Mouse (Mus musculus) heart, embryonic 12.5 days (tissue): ENCODE measurements around the gene Grcc10. TPM values are rescaled to one million over a fixed set of nuclear protein-coding genes. Genes with fewer than 3 reads are reported as not detected.

Source experiments
- ATAC-seq: fragments of 200-750 bp; cut with Nextera tagmentation; 2 replicates; pipeline ENCODE4 v1.8.0; 2017; ENCODE audit warnings: moderate TSS enrichment, moderate library complexity; ENCODE audit not compliant: insufficient number of reproducible peaks, low FRiP score
- H3K27ac ChIP-seq: fragments of 300-500 bp; sonication (generic); 2 replicates; pipeline ENCODE4 v1.5.1; 2016; ENCODE audit warnings: mild to moderate bottlenecking, moderate library complexity; ENCODE audit not compliant: poor library complexity, severe bottlenecking
- H3K27me3 ChIP-seq: fragments of 300-500 bp; sonication (generic); replicated peaks from 2 replicates; pipeline ENCODE4 v1.6.1; 2016; ENCODE audit warnings: mild to moderate bottlenecking, moderate library complexity
- H3K36me3 ChIP-seq: fragments of 300-500 bp; sonication (generic); 2 replicates; pipeline ENCODE4 v1.6.1; 2016; ENCODE audit warnings: mild to moderate bottlenecking, moderate library complexity
- H3K4me1 ChIP-seq: fragments of 300-500 bp; sonication (generic); replicated peaks from 2 replicates; pipeline ENCODE4 v1.6.1; 2016; ENCODE audit warnings: mild to moderate bottlenecking
- H3K4me2 ChIP-seq: fragments of 300-500 bp; sonication (generic); 2 replicates; pipeline ENCODE4 v1.6.1; 2016; ENCODE audit warnings: mild to moderate bottlenecking, moderate library complexity
- H3K4me3 ChIP-seq: fragments of 300-500 bp; sonication (generic); 2 replicates; pipeline ENCODE4 v1.5.1; 2016; ENCODE audit warnings: mild to moderate bottlenecking
- H3K9ac ChIP-seq: fragments of 300-500 bp; sonication (generic); 2 replicates; pipeline ENCODE4 v1.6.1; 2016; ENCODE audit warnings: mild to moderate bottlenecking, moderate library complexity
- H3K9me3 ChIP-seq: fragments of 300-500 bp; sonication (generic); replicated peaks from 2 replicates; pipeline ENCODE4 v1.6.1; 2016; ENCODE audit warnings: mild to moderate bottlenecking, moderate library complexity
- WGBS: fragments of 180-500 bp; shearing (Covaris S2); methylation state at CpG from one replicate; pipeline ENCODE4 v1.1.7; 2016; 5-methylcytosine and 5-hydroxymethylcytosine counted together
- polyA plus RNA-seq: library from polyadenylated mRNA; unstranded; fragments of >200 nt; fragmentation: Nextera tagmentation; extraction: Ambion mirVana; gene quantifications from 2 replicates; pipeline ENCODE4 v1.2.1, GENCODE M21; 2016

Gene Grcc10
- polyA plus RNA-seq: 352 and 365 TPM in 2 replicates

- Histone ChIP-seq H3K4me3 (peak within 1 kb of the TSS; percentile 60), H3K4me1 (peaks cover 38% of the 10 kb centered on the region), H3K27ac (peak within 1 kb of the TSS; percentile 98), H3K9ac (peak within 1 kb of the TSS; percentile 84), H3K4me2 (peak within 1 kb of the TSS; percentile 80), H3K9me3 (no peaks in the 10 kb centered on the region), H3K27me3 (no peaks in the 10 kb centered on the region), H3K36me3 (peaks cover 32% of the 10 kb centered on the region)
- under 1% methylated on average over 41 of the region's 41 CpGs for WGBS
- peak; percentile 76 for ATAC-seq
These were observed at the start of gene Grcc10 for GRCm38 (mm10) chr6:124740888-124741761. Grcc10 (minus strand) TSS chr6:124741374.

- Histone ChIP-seq H3K4me3 (no peak overlapping the region), H3K27ac (no peak overlapping the region), H3K27me3 (no peaks in the 10 kb centered on the region), H3K36me3 (no peaks in the 10 kb centered on the region), H3K9me3 (no peaks in the 10 kb centered on the region), H3K4me2 (no peak overlapping the region), H3K9ac (no peak overlapping the region), H3K4me1 (no peaks in the 10 kb centered on the region)
- 66% methylated on average over 4 of the region's 4 CpGs for WGBS
- ATAC-seq: no peak
These were observed 48.9 kb upstream of the Grcc10 start for GRCm38 (mm10) chr6:124790121-124790520.

- Histone ChIP-seq H3K9ac (no peak overlapping the region), H3K9me3 (no peaks in the 10 kb centered on the region), H3K4me1 (no peaks in the 10 kb centered on the region), H3K27ac (no peak overlapping the region), H3K4me3 (no peak overlapping the region), H3K27me3 (no peaks in the 10 kb centered on the region), H3K4me2 (no peak overlapping the region), H3K36me3 (no peaks in the 10 kb centered on the region)
- no peak for ATAC-seq
- WGBS: 82% methylated on average over 4 of the region's 4 CpGs
These were observed 48.3 kb upstream of the Grcc10 start for GRCm38 (mm10) chr6:124789519-124789918.

DNA sequence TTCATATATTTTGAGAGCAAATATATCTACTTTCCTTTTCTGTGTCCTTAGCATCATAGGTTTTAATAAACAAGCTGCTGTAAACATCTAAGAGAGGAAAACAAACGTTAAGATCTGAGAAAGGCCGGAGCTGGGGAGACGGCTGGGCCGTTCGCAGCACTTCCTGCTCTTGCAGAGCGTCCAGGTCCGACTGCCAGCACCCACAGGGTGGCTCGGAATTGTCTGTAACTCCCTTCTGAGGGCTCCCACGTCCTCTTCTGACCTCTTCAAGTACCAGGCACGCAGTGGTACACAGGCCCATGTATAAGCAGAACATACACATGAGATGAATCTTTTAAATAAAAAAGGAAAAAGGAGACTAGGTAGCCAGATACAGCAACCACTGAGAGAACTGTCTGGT is 46.5 kb upstream of the Grcc10 start:
- Histone ChIP-seq H3K4me2 (no peak overlapping the region), H3K36me3 (no peaks in the 10 kb centered on the region), H3K27me3 (no peaks in the 10 kb centered on the region), H3K4me1 (0 out of 2 replicates have a peak, but pooled peaks cover under 1% of the 10 kb centered on the region), H3K27ac (no peak overlapping the region), H3K9ac (no peak overlapping the region), H3K4me3 (no peak overlapping the region), H3K9me3 (no peaks in the 10 kb centered on the region)
- 72% methylated on average over 10 of the region's 10 CpGs for WGBS
- no peak for ATAC-seq

- 53% methylated on average over 8 of the region's 8 CpGs for WGBS
These were observed 45.7 kb upstream of the Grcc10 start for GRCm38 (mm10) chr6:124786756-124787420.

DNA sequence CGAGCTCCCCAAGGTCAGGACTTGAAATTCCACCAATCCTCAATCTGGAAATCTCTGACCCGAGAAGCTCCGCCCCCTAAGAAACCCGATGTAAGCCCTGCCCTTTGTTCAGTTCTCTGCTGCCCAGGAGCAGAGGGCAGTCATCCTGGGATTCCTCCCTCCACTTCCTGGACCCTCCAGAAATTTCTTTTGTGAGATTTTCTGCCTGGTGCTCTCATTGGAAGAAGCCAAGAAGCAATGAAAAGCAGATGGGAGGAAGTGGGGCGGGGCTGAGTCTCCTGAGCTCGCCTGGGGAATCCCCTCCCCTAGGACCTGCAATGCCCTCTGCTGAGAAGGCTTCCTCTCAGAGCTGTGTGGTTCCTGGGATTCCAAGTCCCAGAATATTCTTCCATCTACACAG is 41.3 kb upstream of the Grcc10 start:
- H3K4me3 ChIP-seq: no peak overlapping the region
- no peak overlapping the region for H3K27ac ChIP-seq
- WGBS: 18% methylated on average over 6 of the region's 6 CpGs
- no peak overlapping the region for H3K9ac ChIP-seq
- peaks cover 26% of the 10 kb centered on the region for H3K27me3 ChIP-seq
- ATAC-seq: peak; percentile 30; the same call in 1 of the 2 replicates
- peak overlapping the region; percentile 38 for H3K4me2 ChIP-seq
- peaks cover 12% of the 10 kb centered on the region for H3K4me1 ChIP-seq
- no peaks in the 10 kb centered on the region for H3K36me3 ChIP-seq
- no peaks in the 10 kb centered on the region for H3K9me3 ChIP-seq

More at GRCm38 (mm10) chr6:124786756-124787420, 45.7 kb upstream of the Grcc10 start:
- Histone ChIP-seq H3K9me3 (no peaks in the 10 kb centered on the region), H3K9ac (no peak overlapping the region), H3K4me1 (0 out of 2 replicates have a peak, but pooled peaks cover 3% of the 10 kb centered on the region), H3K36me3 (no peaks in the 10 kb centered on the region), H3K4me3 (no peak overlapping the region), H3K4me2 (no peak overlapping the region), H3K27me3 (no peaks in the 10 kb centered on the region), H3K27ac (no peak overlapping the region)
- no peak for ATAC-seq

- 0 out of 2 replicates have a peak, but pooled peaks cover 2% of the 10 kb centered on the region for H3K9me3 ChIP-seq
- peaks cover 12% of the 10 kb centered on the region for H3K4me1 ChIP-seq
- H3K4me3 ChIP-seq: no peak overlapping the region
- no peak overlapping the region for H3K27ac ChIP-seq
- 80% methylated on average over 7 of the region's 7 CpGs for WGBS
- H3K4me2 ChIP-seq: no peak overlapping the region
- H3K27me3 ChIP-seq: peaks cover 26% of the 10 kb centered on the region
- H3K36me3 ChIP-seq: no peaks in the 10 kb centered on the region
- ATAC-seq: no peak
- no peak overlapping the region for H3K9ac ChIP-seq
These were observed 39.7 kb upstream of the Grcc10 start for GRCm38 (mm10) chr6:124780917-124781316.

DNA sequence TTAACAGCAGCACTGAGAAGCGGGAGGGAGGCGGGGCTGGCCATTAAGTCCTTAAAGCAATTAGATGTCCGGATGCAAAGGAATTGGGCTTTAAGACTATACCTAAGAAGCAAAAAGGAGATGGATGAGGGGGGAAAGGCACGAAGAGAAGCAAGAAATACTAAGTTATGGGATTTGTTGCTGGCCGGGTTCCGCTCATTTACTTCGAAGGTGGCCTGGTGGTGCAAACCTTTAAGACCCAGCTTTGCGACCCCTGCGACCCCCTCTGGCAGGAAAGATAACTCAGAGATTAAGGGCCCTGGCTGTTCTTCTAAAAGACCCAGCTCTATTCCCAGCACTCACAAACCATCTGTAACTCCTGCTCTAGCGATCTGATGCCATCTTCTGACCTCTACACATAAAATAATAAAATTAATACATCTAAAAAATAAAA is 38.8 kb upstream of the Grcc10 start:
- no peaks in the 10 kb centered on the region for H3K36me3 ChIP-seq
- peak overlapping the region; percentile 86 for H3K4me2 ChIP-seq
- H3K27me3 ChIP-seq: peaks cover 26% of the 10 kb centered on the region
- H3K9ac ChIP-seq: peak overlapping the region; percentile 51; the same call in 1 of the 2 replicates
- WGBS: 5% methylated on average over 10 of the region's 10 CpGs
- ATAC-seq: no peak
- peaks cover 12% of the 10 kb centered on the region for H3K4me1 ChIP-seq
- no peak overlapping the region for H3K27ac ChIP-seq
- H3K4me3 ChIP-seq: peak overlapping the region; percentile 43
- 0 out of 2 replicates have a peak, but pooled peaks cover 2% of the 10 kb centered on the region for H3K9me3 ChIP-seq

DNA sequence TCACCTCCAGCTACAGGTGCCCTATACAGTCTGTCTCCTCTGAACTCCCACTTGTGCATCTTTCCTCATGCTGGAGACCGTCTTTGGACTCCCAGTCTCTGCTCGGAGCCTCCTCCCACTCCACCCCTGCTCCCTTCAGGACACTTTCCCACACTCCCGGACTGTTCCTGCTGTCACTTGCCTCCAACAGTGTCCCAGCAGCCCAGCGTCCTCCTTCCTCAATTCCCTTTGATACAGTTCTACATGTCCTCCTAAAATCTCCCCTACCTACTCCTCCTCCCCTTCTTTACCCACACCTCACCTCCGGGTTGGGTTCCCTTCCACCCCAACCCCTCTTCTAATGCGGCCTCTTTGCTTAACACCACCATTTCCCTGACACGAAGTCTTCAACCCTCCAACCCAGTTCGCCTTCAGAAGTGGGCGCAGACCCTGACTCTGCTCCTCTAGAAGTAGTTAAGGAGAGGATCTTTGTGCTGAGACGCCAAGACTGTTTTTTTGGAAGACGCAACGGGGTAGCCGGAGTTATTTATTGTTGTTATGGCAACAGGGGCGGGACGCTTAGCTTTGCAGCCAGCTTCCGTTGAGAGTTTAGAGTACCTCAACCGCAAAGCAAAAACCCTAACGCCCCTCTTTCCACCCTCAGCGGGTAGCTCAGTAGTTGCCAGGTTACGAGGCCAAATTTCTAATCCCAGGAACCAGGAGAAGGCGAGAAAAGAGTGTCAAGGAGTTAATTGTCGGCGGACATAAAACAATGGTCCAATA is 38.2 kb upstream of the Grcc10 start, which contains the start of gene Lrrc23:
Gene Lrrc23 (minus strand): TSS at position 506 of the 762 bp plus-strand sequence.
- ATAC-seq: 0 out of 2 replicates have a peak, but pooled peaks have one; percentile 40
- no peak within 1 kb of the TSS for H3K27ac ChIP-seq

GRCm38 (mm10) chr6:124770511-124770910 is 29.3 kb upstream of the Grcc10 start:
- Histone ChIP-seq H3K27me3 (peaks cover 29% of the 10 kb centered on the region), H3K4me1 (peaks cover 26% of the 10 kb centered on the region), H3K9ac (no peak overlapping the region), H3K4me2 (peak overlapping the region; percentile 81; the same call in 1 of the 2 replicates), H3K36me3 (no peaks in the 10 kb centered on the region), H3K9me3 (no peaks in the 10 kb centered on the region), H3K27ac (no peak overlapping the region), H3K4me3 (no peak overlapping the region)
- 70% methylated on average over 15 of the region's 15 CpGs for WGBS
- ATAC-seq: no peak

More for the DNA sequence above, 38.2 kb upstream of the Grcc10 start, which contains the start of gene Lrrc23:
- H3K9ac ChIP-seq: peak within 1 kb of the TSS; percentile 51
- no peaks in the 10 kb centered on the region for H3K36me3 ChIP-seq
- peaks cover 26% of the 10 kb centered on the region for H3K27me3 ChIP-seq
- H3K4me1 ChIP-seq: peaks cover 12% of the 10 kb centered on the region
- 0 out of 2 replicates have a peak, but pooled peaks cover 2% of the 10 kb centered on the region for H3K9me3 ChIP-seq
- whole genome bisulfite sequencing: 2% methylated on average over 23 of the region's 23 CpGs
- H3K4me3 ChIP-seq: peak within 1 kb of the TSS; percentile 43
- H3K4me2 ChIP-seq: peak within 1 kb of the TSS; percentile 86
